Mouse (Mus musculus): Measurements from ENCODE around the gene Thoc3.

GRCm38 (mm10) chr13:54446686-54447495 lies 21.8 kb downstream of the Thoc3 start:
- TF ChIP-seq POLR2A (IDR thresholded peaks at IDR 0.05; ENCODE audit: extremely low read depth, insufficient read depth, low read length) (no peak), CTCF (IDR thresholded peaks at IDR 0.05; ENCODE audit: low read depth, low read length) (peak; percentile 100)
